Mouse (Mus musculus) layer of hippocampus, postnatal 10 days (tissue): ENCODE measurements around the gene Clasp1. TPM values are rescaled to one million over a fixed set of nuclear protein-coding genes. Genes with fewer than 3 reads are reported as not detected.

Experiments
- DNase-seq, 2 experiments: peaks; one replicate each; pipeline ENCODE4 v3.0.0; 2021; ENCODE audit warnings: low spot score in 2 of 2
- long read RNA-seq: library from polyadenylated mRNA; stranded (forward); transcript quantifications from one replicate; pipeline ENCODE4 v2.0.0, GENCODE M21; 2023
- total RNA-seq, 2 experiments: library from RNA; stranded (reverse); gene quantifications; 2 replicates each; pipeline ENCODE4 v1.2.3; 2021

Gene Clasp1
- total RNA-seq, result 100 to 1,000 TPM; 140 to 146 TPM
- long read RNA-seq, full-length matches to known transcripts, result 5 of 13 reads
- long read RNA-seq, partial matches to known transcripts, result 2 of 13 reads
- long read RNA-seq, other reads (novel, unspliced or antisense), result 6 of 13 reads

DNA sequence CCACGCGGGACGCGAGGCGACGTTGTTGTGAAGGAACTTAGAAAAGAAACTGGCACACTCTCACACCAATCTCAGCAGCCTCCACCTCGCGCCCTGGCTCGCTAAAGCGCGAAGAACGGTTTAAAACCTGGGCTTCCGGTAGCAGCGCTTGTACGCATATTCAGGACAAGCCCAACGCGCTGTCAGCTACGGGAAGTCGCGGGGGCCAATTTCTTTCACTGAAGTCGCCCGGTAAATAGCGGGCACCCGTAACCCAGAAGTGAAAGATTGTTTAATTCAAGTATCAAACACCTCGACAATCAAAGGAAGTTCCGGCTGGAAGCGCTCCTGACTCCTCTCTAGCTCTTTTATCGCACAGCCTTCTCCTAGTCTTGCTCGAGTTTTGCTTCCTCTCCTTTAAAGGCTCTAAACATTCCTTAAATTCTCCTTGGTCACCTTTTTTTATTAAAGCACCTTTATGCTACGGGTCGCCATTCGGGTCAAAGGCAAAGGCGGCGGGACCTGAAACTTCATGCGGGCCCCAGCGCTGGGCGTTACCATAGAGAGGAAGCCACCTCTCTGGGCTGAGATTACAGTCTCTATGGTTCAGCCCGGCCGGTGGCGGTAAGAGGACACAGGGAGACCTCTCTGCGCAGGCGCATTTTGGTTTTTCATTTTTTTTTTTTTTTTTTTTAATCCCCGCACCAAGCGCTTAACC lies at the start of gene Clasp1:
Gene Clasp1, plus strand, starts transcription at position 302 of the 697 bp plus-strand sequence.
- peak; percentile 92 to 95 for DNase-seq

DNA sequence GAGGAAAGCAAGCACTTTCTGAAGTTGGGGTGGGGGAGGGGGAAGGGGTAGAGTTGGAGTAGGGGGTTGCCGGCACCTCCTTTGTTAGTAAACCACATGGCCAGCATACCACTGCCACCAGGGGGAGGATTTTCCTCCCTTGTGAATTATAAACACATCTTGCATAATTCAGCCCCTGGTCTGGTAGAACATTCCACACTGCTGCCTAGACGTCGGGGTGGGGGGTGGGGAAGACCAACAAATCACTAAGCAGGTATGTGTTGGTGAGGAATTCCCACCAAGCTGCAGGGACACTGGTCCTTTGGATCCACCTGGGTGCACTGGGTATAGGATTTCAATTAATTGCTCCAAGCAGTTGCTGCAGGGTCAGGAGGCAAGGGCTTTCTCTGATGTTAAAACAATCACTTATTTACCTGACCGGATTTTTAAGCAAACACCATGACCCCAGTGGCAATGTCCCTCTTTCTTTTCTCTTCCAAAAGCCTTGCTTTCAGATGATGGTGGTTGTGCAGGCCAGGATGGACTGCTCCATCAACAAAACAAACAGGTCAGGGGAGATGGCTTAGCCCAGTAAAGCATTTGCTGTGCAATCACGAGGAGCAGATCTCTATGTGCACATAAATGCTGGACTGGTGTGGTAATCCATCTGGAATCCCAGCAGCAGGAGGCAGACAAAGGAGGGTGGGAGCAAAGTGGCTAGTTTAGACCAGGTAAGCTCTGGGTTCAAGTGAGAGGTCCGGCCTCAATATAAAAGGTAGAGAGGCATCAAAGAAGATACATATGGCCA lies 45.0 kb upstream of the Clasp1 start:
- no peak for DNase-seq

DNA sequence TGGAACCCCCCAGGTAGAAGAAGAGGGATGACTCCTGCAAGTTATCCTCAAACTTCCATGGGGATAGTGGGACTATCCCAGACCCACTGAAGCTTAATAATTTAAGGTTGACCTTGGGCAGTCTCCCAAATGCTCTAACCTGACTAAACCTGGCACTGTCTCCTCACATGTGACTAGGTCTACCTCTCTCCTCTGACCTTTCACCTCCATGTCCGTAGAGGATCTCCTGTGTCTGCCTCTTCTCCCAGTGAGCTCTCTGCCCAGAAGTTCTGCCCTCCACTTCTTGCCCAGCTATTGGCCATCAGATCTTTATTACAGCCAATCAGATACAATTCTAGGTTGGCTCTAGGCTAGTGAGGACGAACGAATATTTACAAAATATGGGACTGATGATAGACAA lies 38.9 kb upstream of the Clasp1 start:
- no peak for DNase-seq

DNA sequence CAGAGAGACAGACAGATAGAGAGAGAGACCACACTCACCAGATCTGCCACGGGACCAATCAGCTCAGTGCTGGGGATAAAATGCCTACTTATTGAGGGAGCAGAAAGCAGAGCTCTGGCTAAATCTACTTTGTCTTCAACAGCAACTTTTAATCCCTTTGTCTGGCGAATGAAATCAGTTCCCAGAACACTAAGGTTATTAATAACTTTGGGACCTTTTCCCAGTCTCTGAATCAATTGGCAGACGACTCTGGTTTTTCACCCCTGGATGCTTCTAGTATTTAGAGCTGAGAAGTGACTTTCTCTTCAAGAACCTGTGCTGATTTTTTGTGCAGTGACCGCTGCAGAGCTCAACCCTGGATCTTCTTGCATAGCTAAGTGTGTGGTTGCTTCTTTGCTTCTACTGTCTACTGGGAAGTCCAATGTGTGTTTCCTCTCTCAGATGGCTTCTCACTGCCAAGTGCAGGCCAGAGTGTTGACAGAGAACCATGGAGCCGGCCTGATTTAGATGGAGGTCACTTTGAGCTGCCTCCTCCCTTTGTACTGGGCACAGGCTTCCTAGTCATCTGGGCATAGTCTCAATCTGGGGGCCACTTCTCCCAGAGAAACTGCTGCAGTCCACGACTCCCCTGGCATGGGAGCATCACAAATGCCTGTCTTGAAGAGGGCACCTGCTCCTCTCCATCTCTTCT lies 29.6 kb upstream of the Clasp1 start:
- no peak for DNase-seq

DNA sequence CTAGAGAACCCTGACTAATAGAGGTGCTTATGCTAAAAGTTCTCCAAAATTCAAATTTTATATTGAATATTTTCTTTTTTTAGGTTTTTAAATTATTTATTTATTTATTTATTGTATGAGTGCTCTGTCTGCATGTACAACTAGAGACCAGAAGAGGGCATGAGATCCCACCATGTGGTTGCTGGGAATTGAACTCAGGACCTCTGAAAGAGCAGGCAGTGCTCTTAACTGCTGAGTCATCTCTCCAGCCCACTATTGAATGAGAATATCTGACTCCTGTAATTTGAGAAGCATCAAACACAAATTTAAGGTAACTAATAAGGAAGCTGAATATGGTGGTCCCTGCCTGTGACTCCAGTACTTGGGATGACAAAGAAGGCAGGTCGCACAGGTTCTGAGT lies 20.9 kb upstream of the Clasp1 start:
- DNase-seq, result no peak

DNA sequence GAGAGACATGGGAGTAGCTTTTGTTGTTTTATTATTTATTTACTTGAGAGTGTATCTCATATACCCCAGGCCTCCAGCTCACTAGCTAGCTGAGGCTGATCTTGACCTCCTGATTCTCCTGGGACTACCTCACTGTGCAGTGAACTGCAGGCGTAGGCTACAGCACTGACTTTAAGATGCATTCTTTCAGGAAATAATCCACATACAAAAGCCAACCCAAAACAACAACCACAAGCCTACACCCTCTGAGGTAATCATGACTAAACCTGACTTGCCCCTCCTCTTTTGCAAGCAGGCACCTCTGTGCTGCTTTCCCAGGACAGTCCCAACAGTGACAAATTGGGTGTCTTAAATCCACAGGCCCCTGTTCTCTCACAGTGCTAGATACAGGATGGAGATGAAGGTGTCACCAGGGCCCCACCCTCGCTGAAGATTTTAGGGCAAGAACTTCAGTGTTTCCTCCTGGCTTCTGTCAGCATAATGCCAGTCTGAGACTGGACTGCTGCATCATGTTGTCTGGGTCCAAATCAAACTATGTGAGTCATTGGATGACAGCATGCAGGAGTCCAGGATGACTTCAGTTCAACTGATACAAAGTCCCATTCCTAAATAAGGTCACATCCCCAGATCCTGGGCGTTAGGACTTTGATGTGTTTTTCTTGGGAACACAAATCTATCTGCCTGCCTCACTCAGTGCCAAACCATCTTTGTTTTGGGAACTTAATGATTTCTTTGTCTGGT lies 20.0 kb upstream of the Clasp1 start:
- DNase-seq, result no peak

DNA sequence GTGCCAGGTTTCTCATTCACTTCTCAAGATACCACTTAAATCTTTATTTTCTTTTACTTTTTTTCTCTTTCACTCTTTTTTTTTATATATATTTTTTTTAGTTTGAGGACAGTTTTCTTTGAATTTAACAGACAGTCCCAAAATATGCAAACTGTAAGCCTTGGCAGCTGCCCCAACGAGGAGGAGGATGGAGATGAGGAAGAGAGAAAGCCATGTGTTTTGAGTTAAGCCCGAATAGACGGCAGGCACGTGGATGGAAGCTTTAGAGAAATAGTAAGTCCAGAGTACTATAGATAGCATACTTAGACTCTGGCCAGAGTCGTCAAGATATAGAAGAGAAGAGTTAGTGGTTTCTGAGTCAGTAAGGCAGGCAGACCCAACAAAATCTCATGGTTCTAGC lies 11.1 kb upstream of the Clasp1 start:
- no peak for DNase-seq

DNA sequence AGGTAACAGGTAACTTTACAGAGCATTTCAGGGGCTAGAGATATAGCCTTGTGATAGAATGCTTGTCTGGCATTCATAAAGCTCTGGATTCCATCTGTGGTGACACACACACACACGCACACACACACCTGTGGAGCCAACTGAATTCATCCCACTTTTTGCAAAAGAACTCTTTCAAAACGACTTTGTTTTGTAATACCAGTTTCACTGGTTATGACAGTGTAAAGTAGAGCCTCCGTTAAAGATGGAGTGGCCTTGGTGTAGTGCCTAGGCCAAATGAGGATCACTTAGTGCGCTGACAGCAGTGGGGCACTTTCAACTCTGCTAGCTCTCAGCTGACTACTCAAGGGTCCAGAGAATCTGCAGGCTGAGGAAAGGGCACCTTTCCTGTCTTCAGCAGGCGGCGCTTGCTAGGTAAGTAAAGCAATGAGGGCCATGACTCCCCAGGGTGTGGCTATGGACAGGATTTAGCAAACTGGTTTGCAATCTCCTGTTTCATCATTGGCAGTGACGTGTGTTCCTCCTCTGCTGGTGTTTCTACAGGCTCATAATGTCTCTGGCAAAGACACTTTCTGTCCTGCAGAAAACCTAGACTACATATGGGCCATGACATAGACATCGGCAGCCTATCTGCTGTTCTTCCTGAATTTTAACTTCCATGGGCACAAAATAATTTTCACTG lies 8.6 kb upstream of the Clasp1 start:
- no peak for DNase-seq

DNA sequence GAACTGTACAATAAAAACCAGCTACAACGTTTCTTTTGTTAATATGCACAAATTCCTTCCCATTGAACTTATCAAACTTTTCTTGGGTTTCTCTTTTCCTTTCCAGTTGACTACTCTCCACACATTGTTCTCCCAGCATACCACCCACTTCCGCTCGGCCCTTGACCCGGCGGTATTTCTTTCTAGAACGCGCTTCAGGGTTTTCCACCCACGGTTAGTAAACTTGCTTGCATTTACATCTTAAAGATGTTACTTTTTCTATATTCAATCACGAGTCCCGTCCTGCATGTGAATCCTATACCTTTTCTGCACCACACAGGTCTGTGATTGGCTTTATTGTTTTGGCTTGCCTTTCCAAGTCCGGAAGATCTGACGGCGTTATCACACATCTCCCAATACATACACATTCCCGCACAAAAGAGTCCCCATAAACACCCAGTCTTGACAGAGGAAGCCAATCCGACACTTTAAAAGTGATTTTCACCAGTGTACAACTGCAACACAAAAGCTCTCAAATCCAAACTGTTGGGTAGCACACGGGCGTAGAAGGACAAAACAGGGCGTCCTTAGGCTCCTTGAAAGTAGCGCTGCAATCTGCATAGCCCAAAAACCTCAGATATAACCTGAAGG lies 616 bp upstream of the Clasp1 start:
- peak; percentile 36 to 56 for DNase-seq

DNA sequence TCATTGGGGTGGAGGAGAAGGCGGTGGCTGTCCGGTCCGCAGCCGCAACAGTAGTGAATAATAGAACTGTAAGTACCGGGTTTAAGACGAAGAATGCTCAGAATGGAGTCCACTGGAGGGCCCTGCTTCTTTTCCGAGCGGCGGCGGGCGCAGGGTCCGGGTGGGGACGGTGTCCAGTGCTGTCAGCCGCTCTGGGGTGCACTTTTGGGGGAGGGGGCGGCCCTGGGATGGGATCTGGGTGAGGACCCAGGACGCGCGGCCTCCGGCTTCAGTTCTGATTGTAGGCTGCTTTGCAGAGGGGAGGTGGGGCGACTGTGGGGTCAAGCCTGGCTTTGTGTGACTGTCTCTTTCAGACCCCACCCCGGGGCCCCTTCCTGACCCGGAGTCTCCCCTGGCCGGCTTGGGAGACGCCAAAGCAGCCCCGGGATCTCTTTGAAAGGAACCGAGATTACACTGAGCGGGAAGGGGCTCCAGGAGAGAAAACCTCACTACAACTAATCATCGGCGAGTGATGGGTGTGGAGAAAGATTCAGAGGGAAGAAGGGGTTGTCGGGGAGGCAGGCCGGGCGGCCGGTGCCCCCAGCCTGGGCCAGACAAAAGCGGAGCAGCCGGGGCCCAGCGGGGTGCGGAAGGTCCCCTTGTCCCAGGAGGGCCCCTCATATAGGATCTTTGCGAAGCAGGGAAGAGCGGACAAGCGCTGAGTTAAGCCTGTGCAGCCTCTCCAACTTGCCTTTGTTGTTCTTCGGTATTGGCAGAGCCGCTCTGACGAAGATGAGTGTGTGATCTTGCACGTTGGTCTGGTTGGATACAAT lies 802 bp downstream of the Clasp1 start:
- DNase-seq, result peak; percentile 64 to 75

DNA sequence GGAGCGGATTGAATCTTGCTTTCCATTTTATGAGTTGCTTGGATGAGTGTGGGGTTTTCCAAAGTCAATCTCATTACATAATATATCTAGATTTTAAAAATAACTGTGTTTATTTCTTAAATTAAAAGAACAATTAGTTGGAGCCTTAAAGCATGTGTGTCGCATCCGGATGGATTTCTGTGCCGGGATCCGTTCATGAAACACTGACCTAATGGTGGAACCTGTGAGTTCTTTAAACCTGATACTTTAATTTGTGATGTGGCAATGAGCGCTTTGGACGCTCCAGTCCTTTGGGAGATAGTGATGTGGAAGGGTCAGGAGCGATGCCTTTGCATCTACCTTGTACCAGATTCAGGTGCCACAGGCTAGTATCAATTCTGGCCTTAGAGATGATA lies 1.4 kb downstream of the Clasp1 start:
- no peak for DNase-seq

DNA sequence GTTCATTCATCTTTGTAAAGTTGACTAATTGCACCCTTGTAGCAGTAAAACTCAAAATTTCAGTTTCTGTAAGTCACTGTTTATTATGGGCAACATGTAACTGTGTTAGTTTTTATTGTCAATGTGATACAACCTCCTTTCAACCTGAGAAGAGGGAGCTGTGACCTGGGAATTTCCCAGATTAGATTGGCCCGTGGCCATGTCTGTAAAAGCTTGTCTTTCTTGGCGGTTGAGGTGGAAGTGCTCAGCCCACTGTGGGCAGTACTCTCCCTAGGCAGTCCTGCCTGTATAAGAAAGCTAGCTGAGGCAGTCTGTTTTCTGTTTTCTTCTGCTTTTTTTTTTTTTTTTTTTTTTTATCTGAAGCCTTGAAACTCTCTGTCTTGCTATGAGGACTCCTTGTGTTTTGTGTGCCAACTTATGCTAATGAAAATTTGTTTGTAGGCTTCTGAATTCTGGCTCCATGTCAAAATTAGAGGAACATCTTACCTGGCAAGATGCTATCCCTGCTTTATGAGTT lies 2.1 kb downstream of the Clasp1 start:
- no peak for DNase-seq

DNA sequence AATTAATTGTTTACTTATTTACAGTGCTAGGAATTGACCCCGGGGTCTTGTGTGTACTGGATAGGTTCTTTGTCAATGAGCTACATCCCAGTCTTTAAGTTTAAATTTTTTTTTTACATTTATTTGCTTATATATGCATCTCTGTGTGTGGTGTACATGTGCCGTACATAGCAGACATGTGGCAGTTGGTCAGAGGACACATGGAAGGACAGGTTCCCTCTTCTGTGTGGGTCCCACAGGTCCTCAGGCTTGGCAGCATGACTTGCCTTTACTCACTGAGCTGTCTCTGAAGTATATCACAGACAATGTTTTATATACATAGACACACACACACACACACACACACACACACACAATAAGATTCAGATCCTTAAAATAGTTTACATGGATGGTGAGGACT lies 3.4 kb downstream of the Clasp1 start:
- no peak for DNase-seq

DNA sequence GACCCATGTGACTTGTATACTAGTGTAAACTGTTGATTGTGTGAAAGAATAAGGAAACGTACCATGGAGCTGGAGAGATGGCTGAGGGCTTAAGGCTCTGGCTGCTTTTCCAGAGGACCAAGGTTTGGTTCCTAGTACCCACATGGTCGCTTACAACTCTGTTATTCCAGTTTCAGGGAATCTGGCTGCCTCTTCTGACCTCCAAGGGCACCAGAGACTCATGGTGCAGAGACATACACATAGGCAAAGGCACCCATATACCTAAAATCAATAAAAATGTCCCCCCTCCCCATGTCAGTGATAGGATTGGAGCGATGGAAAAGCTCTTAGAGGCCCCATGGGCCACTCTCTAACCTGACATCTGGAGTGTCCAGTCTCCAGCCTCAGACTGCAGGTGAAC lies 5.1 kb downstream of the Clasp1 start:
- DNase-seq, result no peak

DNA sequence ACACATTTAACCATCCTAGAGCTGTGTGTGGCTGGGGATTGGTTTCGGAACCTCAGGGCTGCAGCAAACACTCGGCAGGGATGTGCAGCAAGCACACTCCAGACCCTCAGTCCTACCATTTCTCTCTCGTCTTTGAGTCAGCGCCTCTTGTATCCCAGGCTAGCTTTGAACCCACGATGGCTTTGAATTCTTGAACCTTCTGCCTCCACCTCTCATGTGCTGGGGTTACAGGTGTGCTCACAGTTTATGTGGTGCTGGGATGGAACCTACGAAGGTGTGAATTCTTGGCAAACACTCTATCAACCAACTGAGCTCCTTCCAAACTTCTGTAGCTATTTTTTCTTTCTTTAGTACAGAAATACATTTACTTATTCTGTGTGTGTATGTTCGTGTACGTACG lies 9.0 kb downstream of the Clasp1 start:
- DNase-seq, result no peak

DNA sequence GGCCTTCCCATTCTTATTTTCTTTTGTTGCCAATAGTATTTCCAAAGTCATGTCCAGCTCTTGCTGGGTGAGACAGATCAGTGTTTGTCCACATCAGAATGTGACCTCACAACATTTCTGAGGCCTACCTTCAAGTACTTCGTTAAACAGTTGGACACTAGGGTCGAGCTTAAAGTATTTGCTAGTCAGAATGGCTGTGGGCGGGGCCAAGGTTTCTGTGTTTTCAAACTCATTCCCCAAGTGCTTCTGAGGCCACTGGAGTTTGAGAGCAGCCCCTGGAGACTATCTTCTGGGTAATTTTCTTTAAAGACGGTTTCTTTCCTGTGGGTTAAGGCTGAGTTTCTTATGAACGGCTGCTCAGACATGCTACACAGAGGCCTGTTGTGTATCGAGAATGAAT lies 9.7 kb downstream of the Clasp1 start:
- DNase-seq, result no peak

DNA sequence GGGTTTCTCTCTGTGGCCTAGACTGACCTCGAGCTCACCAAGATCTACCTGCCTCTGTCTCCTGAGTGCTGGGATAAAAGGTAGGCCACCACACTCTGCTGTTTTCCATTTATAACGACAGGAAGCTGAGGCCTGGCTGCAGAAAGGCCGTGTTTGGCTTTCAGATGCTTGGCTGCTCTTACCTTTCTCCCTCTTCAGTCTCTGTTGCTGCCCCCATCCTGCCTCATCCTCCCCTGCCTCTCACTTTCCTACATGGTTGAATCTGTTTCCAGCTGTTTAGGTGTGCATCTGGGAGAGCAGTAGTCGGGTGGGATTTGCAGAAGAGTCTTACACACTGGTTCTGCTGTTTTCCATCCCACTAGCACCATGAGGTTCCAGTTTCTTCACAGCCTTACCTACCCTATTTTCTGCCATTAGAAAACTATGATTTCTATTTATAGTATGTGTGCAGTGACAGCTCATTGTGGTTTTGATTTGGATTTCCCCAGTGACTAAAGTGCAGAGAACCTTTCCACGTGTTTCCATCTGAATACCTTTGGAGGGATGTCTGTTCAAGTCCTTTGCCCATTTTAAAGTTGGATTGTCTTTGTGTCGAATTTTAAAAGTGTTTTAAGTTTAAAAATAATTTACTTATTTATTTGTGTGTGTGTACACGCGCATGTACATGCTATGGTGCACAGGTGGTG lies 10.9 kb downstream of the Clasp1 start:
- no peak for DNase-seq

DNA sequence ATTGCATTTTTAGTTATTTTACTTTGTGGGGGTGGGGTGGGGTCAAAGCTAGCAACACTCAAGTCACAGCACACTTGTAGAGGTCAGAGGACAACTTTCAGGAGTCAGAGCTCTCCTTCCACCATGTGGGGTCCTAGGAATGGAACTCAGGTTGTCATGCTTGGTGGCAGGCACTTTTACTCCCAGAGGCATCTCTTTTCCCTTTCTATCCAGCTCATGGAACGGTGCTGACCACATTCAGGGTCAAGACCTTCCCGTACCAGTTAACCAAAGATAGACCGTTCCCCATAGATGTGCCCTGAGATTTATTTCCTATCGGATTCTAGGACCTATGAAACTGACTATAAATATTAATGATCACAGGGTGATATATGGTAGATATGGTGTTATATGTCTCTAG lies 13.1 kb downstream of the Clasp1 start:
- DNase-seq, result no peak

DNA sequence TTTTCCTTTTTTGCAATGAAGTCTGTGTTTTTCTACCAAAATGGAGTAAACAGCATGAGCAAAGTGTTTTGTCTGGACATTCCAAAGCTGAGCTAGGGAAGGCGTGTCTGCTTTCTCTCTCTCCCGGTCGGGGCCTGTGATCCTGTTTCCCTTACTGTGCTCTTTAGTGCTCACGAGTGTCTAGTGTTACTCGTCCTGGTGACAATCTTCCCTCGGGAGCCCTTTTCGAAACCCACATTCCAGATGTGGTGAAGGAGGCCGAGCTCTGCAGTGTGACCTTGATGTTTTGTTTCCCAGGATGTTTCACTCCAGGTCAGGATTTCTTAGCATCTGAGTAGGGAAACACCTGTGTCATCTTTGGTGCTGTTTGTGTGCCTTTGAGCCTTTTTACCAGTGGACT lies 13.7 kb downstream of the Clasp1 start:
- no peak for DNase-seq
